Mouse (Mus musculus): ENCODE data around the gene Olfr366. TPM values are rescaled to one million over a fixed set of nuclear protein-coding genes. Genes with fewer than 3 reads are reported as not detected.
"Not testable (repeated sequence)": the region's sequence is repeated elsewhere in the genome, so short reads cannot be mapped to it uniquely, and the experiment has no call there.

Olfr366 gene
- not detected in 2 replicates for total RNA-seq (2021)
- long read RNA-seq = 0 reads

DNA sequence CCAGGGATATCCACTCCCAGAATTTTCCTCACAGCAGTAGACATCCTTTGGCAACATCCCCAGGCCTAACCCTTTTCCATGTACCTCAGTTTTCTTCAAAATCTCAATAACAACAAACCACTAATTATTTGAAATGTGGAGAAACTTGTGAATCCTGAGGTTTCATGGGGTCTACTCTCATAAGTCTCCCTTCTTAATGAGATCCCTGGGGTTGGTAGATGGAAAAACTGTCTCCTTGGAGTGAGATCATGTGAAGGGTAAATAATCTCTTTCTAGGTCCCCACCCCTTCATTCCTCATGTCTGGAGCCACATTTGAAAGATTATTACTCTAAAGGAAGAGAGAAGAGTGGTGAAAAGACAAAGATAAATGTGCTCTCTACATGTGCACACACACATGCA, at the start of gene Olfr366:
Gene Olfr366, plus strand, starts transcription at position 301 of the 400 bp plus-strand sequence.
- DNase-seq = no peak

DNA sequence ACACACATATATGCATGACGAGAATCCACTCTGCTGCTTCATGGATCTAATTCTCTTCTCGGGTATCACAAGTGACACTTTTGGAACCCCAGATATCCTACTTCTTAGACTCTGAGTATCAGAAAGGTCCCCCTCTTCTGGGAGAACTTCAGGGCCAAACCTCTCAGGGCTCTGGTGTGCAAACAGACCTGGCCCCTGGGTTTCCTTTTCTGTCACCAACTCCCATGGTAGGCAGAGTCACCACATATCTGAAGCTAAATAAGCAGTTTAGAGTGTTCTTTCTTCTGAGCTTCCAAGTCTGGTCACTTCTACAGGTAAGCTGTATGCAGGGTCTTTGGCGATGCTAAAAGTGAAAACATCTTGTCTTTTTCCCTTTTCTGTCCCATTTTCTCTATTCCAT, 23.5 kb upstream of the Olfr366 start, which contains the start of gene Olfr365:
Gene Olfr365, plus strand, starts transcription at position 301 of the 400 bp plus-strand sequence.
- DNase-seq = no peak

DNA sequence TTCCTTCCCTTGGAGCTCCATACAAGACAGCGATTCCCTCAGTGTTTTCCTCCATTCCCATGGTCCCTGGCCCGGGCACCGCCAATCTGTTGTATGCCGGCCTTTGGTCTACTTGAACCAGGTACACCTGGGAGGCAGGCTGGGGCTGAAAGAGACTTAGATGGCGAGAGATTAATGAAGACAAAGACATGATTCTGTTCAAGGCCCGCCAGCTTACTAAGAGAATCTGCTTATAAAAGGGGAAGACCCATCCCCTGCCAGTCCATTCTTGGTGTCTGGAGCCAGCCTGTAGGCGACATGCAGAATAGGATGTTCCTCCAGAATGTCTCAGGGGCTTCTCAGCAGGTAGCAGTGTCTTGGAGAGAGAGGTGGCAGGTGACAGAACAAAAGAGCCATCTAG, 50.4 kb downstream of the Olfr366 start:
- DNase-seq = not testable (repeated sequence)

Other genes with a start within 250 kb of the Olfr366 start
- not detected in 2 replicates for gene Olfr357, start 217.7 kb upstream of the Olfr366 start, total RNA-seq (2021)
- gene Olfr358, start 202.2 kb upstream of the Olfr366 start, total RNA-seq (2021) = not detected in 2 replicates
- gene Olfr360, start 145.8 kb upstream of the Olfr366 start, total RNA-seq (2021) = not detected in 2 replicates
- not detected in 2 replicates for gene Olfr361, start 122.3 kb upstream of the Olfr366 start, total RNA-seq (2021)
- gene Olfr362, start 93.7 kb upstream of the Olfr366 start, total RNA-seq (2021) = not detected in 2 replicates
- gene Olfr364-ps1, start 72.3 kb upstream of the Olfr366 start, total RNA-seq (2021) = not detected in 2 replicates
- gene Olfr365, start 23.4 kb upstream of the Olfr366 start, total RNA-seq (2021) = not detected in 2 replicates
- gene Olfr368, start 114.9 kb downstream of the Olfr366 start, total RNA-seq (2021) = not detected in 2 replicates
- gene Pdcl, start 147.8 kb downstream of the Olfr366 start, total RNA-seq (2021) = 46.3 and 47.9 TPM in 2 replicates
- 42.5 and 43.8 TPM in 2 replicates for gene Rc3h2, start 211.3 kb downstream of the Olfr366 start, total RNA-seq (2021)
- gene Zbtb26, start 231.6 kb downstream of the Olfr366 start, total RNA-seq (2021) = 11.4 and 14.5 TPM in 2 replicates
- 14.1 and 15.8 TPM in 2 replicates for gene Zbtb6, start 231.6 kb downstream of the Olfr366 start, total RNA-seq (2021)
- 53.4 and 62.1 TPM in 2 replicates for gene Rabgap1, start 231.7 kb downstream of the Olfr366 start, total RNA-seq (2021)

All from adrenal gland, postnatal 25 days (tissue).